Comparison of ENCODE assay signal across 8 mouse cellular contexts in the genomic region with DNA sequence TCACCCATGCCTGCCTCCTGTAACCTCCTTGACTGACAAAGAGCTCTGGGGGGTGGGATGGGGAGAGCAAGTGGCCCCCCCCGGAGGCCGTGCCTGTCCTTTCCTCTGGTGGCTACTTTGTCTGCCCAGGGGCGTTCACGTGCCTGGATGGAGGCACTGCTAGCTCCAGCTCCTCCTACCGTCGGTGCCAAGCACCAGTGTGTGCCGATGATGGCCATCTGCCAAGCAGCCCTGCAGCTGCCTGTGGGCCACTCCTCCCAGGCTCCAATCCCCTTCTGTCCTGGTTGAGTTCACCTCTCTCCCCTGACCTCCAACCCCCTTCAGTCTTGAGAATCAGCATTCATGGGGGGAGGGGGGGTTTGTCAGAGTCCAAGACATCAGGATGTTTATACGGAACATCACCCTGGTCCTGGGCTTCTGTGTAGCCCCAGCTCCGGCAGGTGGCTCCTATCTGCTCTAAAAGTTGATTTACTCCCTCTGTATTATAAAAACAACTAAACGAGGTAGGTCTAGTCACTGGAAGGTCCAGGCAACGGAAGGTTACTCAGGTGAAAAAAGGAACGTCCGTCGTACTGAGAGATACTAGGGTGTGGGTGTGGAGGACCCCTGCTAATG. TPM values are rescaled to one million over a fixed set of nuclear protein-coding genes. Genes with fewer than 3 reads are reported as not detected.
DNase-seq lines count a peak whose midpoint lies in the region; ATAC-seq and TF ChIP-seq lines count a peak whose summit lies in the region.

No protein-coding gene starts in this region.

- H3K4me3 ChIP-seq in kidney, embryonic 15.5 days (replicated peaks): no peak overlapping the region
- H3K4me3 ChIP-seq in lung, embryonic 14.5 days (ENCODE audit: low read depth, low read length): no peak overlapping the region

- WGBS in kidney, embryonic 15.5 days: 17% methylated on average over 13 of the region's 14 CpGs
- 28% methylated on average over 14 of the region's 14 CpGs for WGBS in lung, embryonic 14.5 days

- H3K36me3 ChIP-seq in kidney, embryonic 15.5 days: no peaks in the 10 kb centered on the region
- H3K36me3 ChIP-seq in lung, embryonic 14.5 days (ENCODE audit: insufficient read depth): no peaks in the 10 kb centered on the region

- peak; percentile 69 for ATAC-seq in frontal cortex, adult (ENCODE audit: low TSS enrichment)
- peak; percentile 75 for ATAC-seq in kidney, embryonic 15.5 days (replicated peaks; ENCODE audit: low FRiP score)
- ATAC-seq in lung, embryonic 14.5 days (ENCODE audit: insufficient read depth): peak; percentile 54

- peak overlapping the region; percentile 40 for H3K4me2 ChIP-seq in kidney, embryonic 15.5 days
- H3K4me2 ChIP-seq in lung, embryonic 14.5 days: no peak overlapping the region

- H3K27me3 ChIP-seq in kidney, embryonic 15.5 days: no peaks in the 10 kb centered on the region
- H3K27me3 ChIP-seq in lung, embryonic 14.5 days (ENCODE audit: insufficient read depth, low read length): no peaks in the 10 kb centered on the region

- H3K27ac ChIP-seq in kidney, embryonic 15.5 days: peak overlapping the region; percentile 86
- H3K27ac ChIP-seq in lung, embryonic 14.5 days (ENCODE audit: low read depth): no peak overlapping the region

- H3K9ac ChIP-seq in kidney, embryonic 15.5 days: 0 out of 2 replicates have a peak overlapping the region, but pooled peaks have one; percentile 2
- H3K9ac ChIP-seq in lung, embryonic 14.5 days: no peak overlapping the region

- no peak for DNase-seq in frontal cortex, postnatal 25 days (ENCODE audit: low spot score in 2 of 2)
- DNase-seq in cerebellum, adult 9-10 months: peak; percentile 20
- peak; percentile 12 to 15 for DNase-seq in heart, adult 9 months (ENCODE audit: low spot score in 2 of 2)
- DNase-seq in lung, embryonic 14.5 days: peak; percentile 74
- peak; percentile 50 to 53 for DNase-seq in right cerebral cortex, postnatal 36 days (ENCODE audit: low spot score in 2 of 2)
- DNase-seq in liver: no peak

- peak; percentile 34 for TF ChIP-seq CTCF in lung, embryonic 14.5 days (IDR thresholded peaks at IDR 0.05; ENCODE audit: low read depth)

- no peaks in the 10 kb centered on the region for H3K9me3 ChIP-seq in kidney, embryonic 15.5 days (replicated peaks)
- no peaks in the 10 kb centered on the region for H3K9me3 ChIP-seq in lung, embryonic 14.5 days (ENCODE audit: low read depth, low read length)

- peaks cover 38% of the 10 kb centered on the region for H3K4me1 ChIP-seq in kidney, embryonic 15.5 days
- 0 out of 2 replicates have a peak, but pooled peaks cover 6% of the 10 kb centered on the region for H3K4me1 ChIP-seq in lung, embryonic 14.5 days (ENCODE audit: insufficient read depth)

RNA-seq across cellular contexts. Expression of gene Pgs1, which starts 57.3 kb away (rescaled TPM):
- polyA plus RNA-seq in kidney, embryonic 15.5 days (2015; fragmentation: Nextera tagmentation; extraction: Ambion mirVana): 34.1 and 38.9 TPM in 2 replicates
- 35.8 and 40.8 TPM in 2 replicates for polyA plus RNA-seq in lung, embryonic 14.5 days (2014; fragmentation: Nextera tagmentation; extraction: Ambion mirVana)

Comparison
In these comparisons a context has a peak if more than half of its experiments do, and no peak if none do; other contexts are left out.
1. DNase-seq: peak in cerebellum, adult 9-10 months (single experiment), heart, adult 9 months (2 of 2), lung, embryonic 14.5 days (single experiment) and right cerebral cortex, postnatal 36 days (2 of 2); none in frontal cortex, postnatal 25 days (0 of 2) and liver (single experiment).
2. Peak in every context shown above with its lines, with median percentiles within 50 percentile points of each other: ATAC-seq.